Mouse (Mus musculus): ENCODE data around the gene BC049730. TPM values are rescaled to one million over a fixed set of nuclear protein-coding genes. Genes with fewer than 3 reads are reported as not detected.
"Not testable (repeated sequence)": the region's sequence is repeated elsewhere in the genome, so short reads cannot be mapped to it uniquely, and the experiment has no call there.

Gene BC049730
- total RNA-seq, 1 experiment, result not detected

DNA sequence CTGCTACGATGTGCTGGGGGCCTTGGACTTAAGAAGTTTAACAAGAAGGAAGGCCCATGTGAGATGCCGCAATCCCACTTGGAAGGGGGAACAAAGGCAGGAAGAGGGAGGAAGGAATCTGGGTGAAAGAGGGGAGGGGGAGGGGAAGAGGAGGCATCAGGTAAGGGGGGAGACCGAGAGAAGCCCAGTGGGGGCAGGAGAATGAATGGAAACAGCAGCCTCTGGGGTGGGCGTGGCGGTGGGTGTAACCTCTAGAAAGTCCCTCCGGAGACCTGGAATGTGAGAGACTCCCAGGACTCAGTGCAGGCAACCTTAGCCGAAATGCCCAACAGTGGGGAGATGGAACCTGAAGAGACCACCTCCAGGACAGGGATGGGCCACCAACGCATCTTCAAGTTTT lies 44.7 kb upstream of the BC049730 start:
- no peak for DNase-seq (ENCODE audit: low read depth, low spot score)
- no peak overlapping the region for H3K27ac ChIP-seq (ENCODE audit: insufficient read depth, low read depth, low read length, poor library complexity, severe bottlenecking)
- H3K4me1 ChIP-seq (ENCODE audit: control insufficient read depth in 2 of 2, insufficient read depth in 2 of 2, low read length in 2 of 2, poor library complexity in 1 of 2), result peaks cover 0 to 11% of the 10 kb centered on the region in 2 experiments; a peak in 2 of 4 replicates
- H3K4me3 ChIP-seq (ENCODE audit: insufficient read depth in 1 of 2, low read depth in 1 of 2, low read length in 2 of 2, poor library complexity in 1 of 2, severe bottlenecking in 1 of 2), result no peak overlapping the region
- H3K9ac ChIP-seq (ENCODE audit: insufficient read depth, low read depth, low read length, poor library complexity, severe bottlenecking), result no peak overlapping the region
- no peaks in the 10 kb centered on the region for H3K36me3 ChIP-seq (ENCODE audit: control insufficient read depth, insufficient read depth, low read length, poor library complexity, severe bottlenecking)
- no peak for TF ChIP-seq MAFK (IDR thresholded peaks at IDR 0.05; ENCODE audit: insufficient read depth, low read depth, low read length)
- no peaks in the 10 kb centered on the region for H3K9me3 ChIP-seq (ENCODE audit: control insufficient read depth, insufficient read depth, low read depth, low read length)
- in situ Hi-C loops (cut with MboI; ENCODE audit: low sequenced_read_pairs in 2 of 2, unreplicated experiment in 2 of 2), result no loop called here

GRCm38 (mm10) chr7:24664959-24665358 lies 44.1 kb upstream of the BC049730 start:
- no peak for DNase-seq (ENCODE audit: low read depth, low spot score)
- H3K4me3 ChIP-seq (ENCODE audit: insufficient read depth in 1 of 2, low read depth in 1 of 2, low read length in 2 of 2, poor library complexity in 1 of 2, severe bottlenecking in 1 of 2), result no peak overlapping the region
- in situ Hi-C loops (cut with MboI; ENCODE audit: low sequenced_read_pairs in 2 of 2, unreplicated experiment in 2 of 2), result no loop called here

DNA sequence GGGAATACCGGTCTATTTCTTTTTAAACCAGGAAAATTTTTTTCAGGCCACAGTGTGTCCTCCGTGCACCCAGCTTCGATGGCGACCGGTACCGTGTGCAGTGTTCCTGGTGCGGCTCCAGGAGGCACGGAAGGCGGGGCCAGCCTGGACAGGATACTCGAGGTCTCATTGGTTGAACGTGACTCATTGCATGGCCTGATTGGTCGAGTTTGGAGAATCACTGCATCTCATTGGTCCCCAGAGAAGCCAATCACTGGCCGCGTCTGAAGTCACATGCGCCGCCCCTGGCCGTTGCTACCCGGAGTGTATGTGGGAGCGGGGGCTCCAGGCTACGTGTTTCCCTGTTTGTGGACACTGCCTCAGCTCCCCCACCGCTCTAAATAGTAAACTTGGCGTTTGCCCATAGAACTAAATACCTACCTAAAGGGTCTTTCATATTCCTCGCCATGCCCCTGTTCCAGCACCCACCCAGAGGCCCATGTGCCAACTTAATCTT lies 37.0 kb upstream of the BC049730 start:
- Histone ChIP-seq H3K36me3 (ENCODE audit: control insufficient read depth, insufficient read depth, low read length, poor library complexity, severe bottlenecking) (no peaks in the 10 kb centered on the region), H3K27ac (ENCODE audit: insufficient read depth, low read depth, low read length, poor library complexity, severe bottlenecking) (no peak overlapping the region), H3K4me1 (ENCODE audit: control insufficient read depth in 2 of 2, insufficient read depth in 2 of 2, low read length in 2 of 2, poor library complexity in 1 of 2) (no peaks in the 10 kb centered on the region), H3K9me3 (ENCODE audit: control insufficient read depth, insufficient read depth, low read depth, low read length) (no peaks in the 10 kb centered on the region), H3K9ac (ENCODE audit: insufficient read depth, low read depth, low read length, poor library complexity, severe bottlenecking) (no peak overlapping the region), H3K4me3 (ENCODE audit: insufficient read depth in 1 of 2, low read depth in 1 of 2, low read length in 2 of 2, poor library complexity in 1 of 2, severe bottlenecking in 1 of 2) (no peak overlapping the region)
- no peak for TF ChIP-seq ZNF384 (IDR thresholded peaks at IDR 0.05; ENCODE audit: low read depth, low read length)
- peak; percentile 69; the same call in 1 of the 2 replicates for TF ChIP-seq CHD2 (IDR thresholded peaks at IDR 0.05; ENCODE audit: low read depth, low read length)
- no peak for DNase-seq (ENCODE audit: low read depth, low spot score)
- in situ Hi-C loops (cut with MboI; ENCODE audit: low sequenced_read_pairs in 2 of 2, unreplicated experiment in 2 of 2), result no loop called here

More at GRCm38 (mm10) chr7:24664959-24665358, 44.1 kb upstream of the BC049730 start:
- TF ChIP-seq HCFC1 (IDR thresholded peaks at IDR 0.05; ENCODE audit: borderline replicate concordance, insufficient read depth, low read length), result no peak
- no peak for TF ChIP-seq ZNF384 (IDR thresholded peaks at IDR 0.05; ENCODE audit: low read depth, low read length)
- TF ChIP-seq CHD2 (IDR thresholded peaks at IDR 0.05; ENCODE audit: low read depth, low read length), result no peak
- no peak for TF ChIP-seq ZC3H11A (IDR thresholded peaks at IDR 0.05; ENCODE audit: borderline replicate concordance, low read depth, low read length)
- no peak for TF ChIP-seq MAFK (IDR thresholded peaks at IDR 0.05; ENCODE audit: insufficient read depth, low read depth, low read length)
- Histone ChIP-seq H3K4me1 (ENCODE audit: control insufficient read depth in 2 of 2, insufficient read depth in 2 of 2, low read length in 2 of 2, poor library complexity in 1 of 2) (peaks cover 0 to 11% of the 10 kb centered on the region in 2 experiments; a peak in 2 of 4 replicates), H3K9ac (ENCODE audit: insufficient read depth, low read depth, low read length, poor library complexity, severe bottlenecking) (no peak overlapping the region), H3K27ac (ENCODE audit: insufficient read depth, low read depth, low read length, poor library complexity, severe bottlenecking) (no peak overlapping the region), H3K36me3 (ENCODE audit: control insufficient read depth, insufficient read depth, low read length, poor library complexity, severe bottlenecking) (no peaks in the 10 kb centered on the region), H3K9me3 (ENCODE audit: control insufficient read depth, insufficient read depth, low read depth, low read length) (no peaks in the 10 kb centered on the region)

GRCm38 (mm10) chr7:24676575-24676974 lies 32.5 kb upstream of the BC049730 start, which contains the start of gene Tex101:
Gene Tex101 (minus strand): TSS chr7:24676675.
- Histone ChIP-seq H3K36me3 (ENCODE audit: control insufficient read depth, insufficient read depth, low read length, poor library complexity, severe bottlenecking) (no peaks in the 10 kb centered on the region), H3K4me1 (ENCODE audit: control insufficient read depth in 2 of 2, insufficient read depth in 2 of 2, low read length in 2 of 2, poor library complexity in 1 of 2) (no peaks in the 10 kb centered on the region), H3K4me3 (ENCODE audit: insufficient read depth in 1 of 2, low read depth in 1 of 2, low read length in 2 of 2, poor library complexity in 1 of 2, severe bottlenecking in 1 of 2) (no peak within 1 kb of the TSS), H3K27ac (ENCODE audit: insufficient read depth, low read depth, low read length, poor library complexity, severe bottlenecking) (no peak within 1 kb of the TSS), H3K9me3 (ENCODE audit: control insufficient read depth, insufficient read depth, low read depth, low read length) (no peaks in the 10 kb centered on the region), H3K9ac (ENCODE audit: insufficient read depth, low read depth, low read length, poor library complexity, severe bottlenecking) (no peak within 1 kb of the TSS)
- TF ChIP-seq ZNF384 (IDR thresholded peaks at IDR 0.05; ENCODE audit: low read depth, low read length) (no peak), HCFC1 (IDR thresholded peaks at IDR 0.05; ENCODE audit: borderline replicate concordance, insufficient read depth, low read length) (no peak), MAFK (IDR thresholded peaks at IDR 0.05; ENCODE audit: insufficient read depth, low read depth, low read length) (no peak), CHD2 (IDR thresholded peaks at IDR 0.05; ENCODE audit: low read depth, low read length) (no peak)
- DNase-seq (ENCODE audit: low read depth, low spot score), result no peak
- in situ Hi-C loops (cut with MboI; ENCODE audit: low sequenced_read_pairs in 2 of 2, unreplicated experiment in 2 of 2), result no loop called here

GRCm38 (mm10) chr7:24684121-24684520 lies 24.9 kb upstream of the BC049730 start:
- DNase-seq (ENCODE audit: low read depth, low spot score); H3K9me3 ChIP-seq (ENCODE audit: control insufficient read depth, insufficient read depth, low read depth, low read length); in situ Hi-C loops (cut with MboI; ENCODE audit: low sequenced_read_pairs in 2 of 2, unreplicated experiment in 2 of 2); H3K36me3 ChIP-seq (ENCODE audit: control insufficient read depth, insufficient read depth, low read length, poor library complexity, severe bottlenecking); H3K4me3 ChIP-seq (ENCODE audit: insufficient read depth in 1 of 2, low read depth in 1 of 2, low read length in 2 of 2, poor library complexity in 1 of 2, severe bottlenecking in 1 of 2); H3K27ac ChIP-seq (ENCODE audit: insufficient read depth, low read depth, low read length, poor library complexity, severe bottlenecking); H3K4me1 ChIP-seq (ENCODE audit: control insufficient read depth in 2 of 2, insufficient read depth in 2 of 2, low read length in 2 of 2, poor library complexity in 1 of 2); H3K9ac ChIP-seq (ENCODE audit: insufficient read depth, low read depth, low read length, poor library complexity, severe bottlenecking): not testable (repeated sequence)

GRCm38 (mm10) chr7:24687519-24687918 lies 21.5 kb upstream of the BC049730 start:
- H3K9ac ChIP-seq (ENCODE audit: insufficient read depth, low read depth, low read length, poor library complexity, severe bottlenecking); H3K36me3 ChIP-seq (ENCODE audit: control insufficient read depth, insufficient read depth, low read length, poor library complexity, severe bottlenecking); H3K4me1 ChIP-seq (ENCODE audit: control insufficient read depth in 2 of 2, insufficient read depth in 2 of 2, low read length in 2 of 2, poor library complexity in 1 of 2); DNase-seq (ENCODE audit: low read depth, low spot score); H3K9me3 ChIP-seq (ENCODE audit: control insufficient read depth, insufficient read depth, low read depth, low read length); in situ Hi-C loops (cut with MboI; ENCODE audit: low sequenced_read_pairs in 2 of 2, unreplicated experiment in 2 of 2); H3K4me3 ChIP-seq (ENCODE audit: insufficient read depth in 1 of 2, low read depth in 1 of 2, low read length in 2 of 2, poor library complexity in 1 of 2, severe bottlenecking in 1 of 2); H3K27ac ChIP-seq (ENCODE audit: insufficient read depth, low read depth, low read length, poor library complexity, severe bottlenecking): not testable (repeated sequence)

GRCm38 (mm10) chr7:24692693-24693092 lies 16.3 kb upstream of the BC049730 start:
- in situ Hi-C loops (cut with MboI; ENCODE audit: low sequenced_read_pairs in 2 of 2, unreplicated experiment in 2 of 2); H3K4me3 ChIP-seq (ENCODE audit: insufficient read depth in 1 of 2, low read depth in 1 of 2, low read length in 2 of 2, poor library complexity in 1 of 2, severe bottlenecking in 1 of 2): not testable (repeated sequence)

More at GRCm38 (mm10) chr7:24692693-24693092, 16.3 kb upstream of the BC049730 start:
- H3K9me3 ChIP-seq (ENCODE audit: control insufficient read depth, insufficient read depth, low read depth, low read length); H3K27ac ChIP-seq (ENCODE audit: insufficient read depth, low read depth, low read length, poor library complexity, severe bottlenecking); DNase-seq (ENCODE audit: low read depth, low spot score); H3K36me3 ChIP-seq (ENCODE audit: control insufficient read depth, insufficient read depth, low read length, poor library complexity, severe bottlenecking); H3K9ac ChIP-seq (ENCODE audit: insufficient read depth, low read depth, low read length, poor library complexity, severe bottlenecking); H3K4me1 ChIP-seq (ENCODE audit: control insufficient read depth in 2 of 2, insufficient read depth in 2 of 2, low read length in 2 of 2, poor library complexity in 1 of 2): not testable (repeated sequence)

All from ES-E14 (cell line).